Mouse (Mus musculus) T-helper 2 cell (primary cell): ENCODE results near the gene Zbtb18.

Source experiments
- in situ Hi-C: fragments of 300-600 bp; cut with MboI, MseI; formaldehyde crosslinking; loops from one replicate; pipeline ENCODE4 v1.15.1; 2025; ENCODE audit warnings: high pct_unique_total_duplicates

Zbtb18 gene

GRCm38 (mm10) chr1:177442196-177442808, at the start of gene Zbtb18:
Gene Zbtb18 (plus strand): TSS chr1:177442351.
- in situ Hi-C loops, result loop anchor here (10.0 kb wide), 1 partner anchor 542 kb away; the partner anchor contains the start of gene Catspere2

- in situ Hi-C loops, result no loop called here
These were observed 44.7 kb upstream of the Zbtb18 start for GRCm38 (mm10) chr1:177397455-177397854.

DNA sequence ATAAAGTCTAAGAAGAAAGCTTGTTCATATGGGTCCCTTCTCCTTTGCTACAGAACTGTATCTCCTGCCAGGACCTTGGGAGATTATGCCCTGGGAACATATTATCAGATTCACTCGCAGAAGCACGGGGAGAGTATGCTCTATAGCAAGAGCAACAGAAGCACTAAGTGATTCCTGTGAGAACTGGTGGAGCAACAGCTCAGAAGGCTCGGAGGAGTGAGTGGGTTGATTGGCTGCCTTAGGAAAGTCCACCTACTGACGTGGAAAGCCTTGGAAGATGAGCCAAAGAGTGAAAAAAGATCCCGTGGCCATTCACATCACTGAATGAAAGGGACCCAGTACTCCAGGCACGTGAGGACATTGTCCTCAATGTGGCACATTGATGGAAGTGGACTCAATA, 37.0 kb upstream of the Zbtb18 start:
- in situ Hi-C loops, result no loop called here

GRCm38 (mm10) chr1:177408690-177409089, 33.5 kb upstream of the Zbtb18 start:
- in situ Hi-C loops, result no loop called here

DNA sequence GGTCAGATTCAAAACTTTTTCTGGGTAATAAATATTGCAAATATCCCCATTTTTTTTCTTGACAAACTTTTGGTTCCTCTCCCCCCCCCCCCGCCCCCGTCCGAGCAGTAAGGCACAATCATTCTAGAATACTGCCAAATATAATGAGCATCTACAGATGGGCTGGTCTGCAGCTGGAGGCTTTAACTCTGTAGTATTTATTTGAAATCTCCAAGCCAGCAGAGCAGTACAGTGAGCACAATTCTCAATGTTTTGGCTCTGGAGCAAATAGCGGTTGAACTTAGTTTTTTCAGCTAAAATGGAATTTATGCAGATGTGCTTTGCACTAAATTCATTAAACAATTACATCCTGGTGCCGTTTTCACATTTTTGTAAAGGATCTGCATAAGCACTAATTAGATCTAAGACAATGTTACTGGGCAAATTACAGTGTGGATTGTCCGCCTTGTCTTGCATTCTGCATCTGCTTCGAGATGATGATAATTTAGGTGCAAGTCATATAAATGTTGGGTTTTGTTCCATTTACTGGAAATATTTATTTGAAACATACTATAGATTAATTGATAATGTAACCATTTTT, 31.3 kb upstream of the Zbtb18 start:
- in situ Hi-C loops, result loop anchor here (10.0 kb wide), 1 partner anchor 274 kb away; no protein-coding TSS in a partner anchor

DNA sequence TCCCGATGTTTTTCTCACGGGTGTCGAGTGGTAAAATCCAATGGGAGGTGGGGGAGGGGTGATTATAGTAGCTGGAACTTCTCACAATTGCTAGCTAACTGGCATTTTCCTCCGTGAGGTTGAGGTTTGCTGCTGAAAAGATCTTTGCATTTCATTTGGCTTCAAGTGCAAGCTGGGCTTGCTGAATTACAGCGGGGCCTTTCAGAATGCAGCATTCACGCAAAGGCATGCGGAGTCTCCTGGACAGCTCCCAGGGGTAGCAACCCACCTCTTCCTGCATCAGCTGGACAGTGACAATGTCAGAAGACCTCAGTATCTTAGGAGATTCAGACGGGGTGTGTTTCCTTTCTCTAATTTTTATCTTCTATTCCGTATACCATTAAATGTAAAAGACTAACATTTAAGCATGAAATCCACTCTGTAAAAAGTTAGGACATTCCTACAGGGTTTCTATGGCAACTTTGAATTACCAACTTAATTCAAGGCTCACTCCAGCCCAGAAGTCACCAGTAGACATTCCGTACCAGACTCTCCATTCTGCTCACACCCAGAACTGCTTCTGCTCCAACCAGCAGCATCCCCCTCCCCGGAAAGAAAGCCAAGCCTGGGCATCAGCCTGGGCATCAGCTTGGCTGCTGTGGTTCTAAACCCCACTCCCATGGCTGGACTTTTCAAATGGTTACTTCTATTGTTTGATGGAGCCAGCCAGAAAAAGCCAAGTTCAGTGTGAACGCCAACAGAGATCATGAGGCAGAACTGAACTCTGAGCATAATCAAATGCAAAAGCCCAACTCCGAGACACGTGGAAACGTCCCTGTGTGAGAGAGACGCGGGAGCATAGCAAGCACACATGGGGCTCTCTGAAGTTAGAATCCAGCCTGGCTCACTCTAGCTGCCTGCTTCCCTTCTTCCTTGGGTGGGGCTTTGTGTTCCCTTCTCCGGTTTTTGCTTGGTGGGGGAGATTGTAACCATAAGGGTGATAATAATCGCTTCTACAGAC, 30.5 kb upstream of the Zbtb18 start:
- in situ Hi-C loops, result loop anchor here (10.0 kb wide), 1 partner anchor 273 kb away; no protein-coding TSS in a partner anchor

GRCm38 (mm10) chr1:177419331-177419730, 22.8 kb upstream of the Zbtb18 start:
- in situ Hi-C loops, result loop anchor here (10.0 kb wide), 1 partner anchor 265 kb away; no protein-coding TSS in a partner anchor

GRCm38 (mm10) chr1:177420126-177420525, 22.0 kb upstream of the Zbtb18 start:
- in situ Hi-C loops, result no loop called here

GRCm38 (mm10) chr1:177427862-177428261, 14.3 kb upstream of the Zbtb18 start:
- in situ Hi-C loops, result no loop called here

DNA sequence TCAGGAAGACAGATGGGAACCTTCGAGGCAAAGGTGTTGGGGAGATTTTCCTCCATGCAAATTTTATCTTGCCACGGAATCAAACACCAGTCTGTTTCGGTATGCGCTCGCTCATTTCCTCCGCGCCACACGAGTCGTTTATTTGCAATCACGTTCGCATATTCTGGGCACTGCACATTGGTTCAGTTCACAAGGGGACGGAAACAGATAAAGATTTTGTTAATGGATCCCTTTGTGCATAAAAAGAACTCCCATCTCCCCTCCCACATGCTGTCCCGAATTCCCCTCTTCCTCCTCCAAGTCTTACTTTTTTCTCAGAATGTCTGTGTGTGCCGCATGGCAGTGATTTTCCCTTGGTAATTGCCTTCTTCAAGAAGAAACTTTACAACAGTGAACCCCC, 13.8 kb upstream of the Zbtb18 start:
- in situ Hi-C loops, result no loop called here

DNA sequence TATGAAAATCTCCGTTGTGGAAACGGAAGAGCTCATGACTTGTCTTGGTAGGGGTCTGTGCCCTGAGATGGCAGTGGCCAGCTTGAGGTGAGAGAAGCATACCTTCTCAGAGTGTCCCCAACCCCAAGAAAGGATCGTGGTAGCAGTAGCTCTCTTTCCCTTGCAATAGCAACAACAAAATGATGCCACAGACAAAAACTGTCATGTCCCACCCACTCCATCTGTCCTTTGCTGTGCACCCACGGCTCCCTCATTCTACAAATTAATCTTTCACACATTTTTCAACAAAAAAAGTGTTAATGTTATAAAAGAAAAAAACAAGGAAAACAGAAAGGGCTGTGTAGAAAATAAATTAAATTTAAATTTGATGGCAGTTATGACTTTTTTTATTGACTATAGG, 13.1 kb upstream of the Zbtb18 start:
- in situ Hi-C loops, result no loop called here

DNA sequence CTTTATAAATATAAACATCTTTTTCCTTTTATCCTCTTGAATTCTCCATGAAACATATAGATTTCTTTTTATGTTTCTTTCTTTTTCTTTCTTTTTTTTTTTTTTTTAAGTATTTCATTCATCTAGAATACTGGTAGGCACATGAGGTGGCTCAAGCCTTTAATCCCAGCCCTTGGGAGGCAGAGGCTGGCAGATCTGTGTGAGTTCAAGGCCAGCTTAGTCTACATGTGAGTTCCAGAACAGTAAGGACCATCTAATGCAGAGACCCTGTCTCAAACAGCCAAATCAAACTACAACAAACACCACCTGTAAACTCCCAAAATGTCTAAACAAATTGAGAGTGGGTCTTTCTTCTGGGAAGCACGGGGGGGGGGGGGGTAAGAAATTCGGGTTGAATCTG, 1.7 kb upstream of the Zbtb18 start:
- in situ Hi-C loops, result loop anchor here (10.0 kb wide), 1 partner anchor 544 kb away; the partner anchor contains the start of gene Catspere2

DNA sequence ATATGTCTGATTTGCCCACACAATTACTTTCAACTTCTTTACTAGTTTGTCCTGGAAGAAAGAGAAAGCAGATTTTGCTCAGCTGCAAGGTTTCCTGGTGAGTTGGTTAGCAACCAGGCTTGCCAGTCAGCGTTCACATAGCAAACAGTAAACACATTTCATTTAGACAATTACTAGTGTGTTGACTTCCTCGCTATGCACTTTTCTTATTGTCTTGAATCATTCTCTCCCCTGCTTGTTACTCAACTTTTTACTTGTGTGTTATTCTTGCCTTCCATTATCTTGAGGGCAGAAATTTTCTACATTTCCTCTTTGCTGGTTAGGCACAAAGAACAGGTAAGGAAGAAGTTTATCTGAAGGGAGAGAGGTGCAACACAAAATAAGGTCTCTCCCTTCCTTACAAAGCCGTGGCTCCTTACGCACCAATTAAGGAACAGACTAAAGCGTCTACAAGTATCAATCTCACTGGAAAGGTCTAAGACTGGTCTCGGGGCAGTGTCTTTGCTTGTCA, 1.1 kb upstream of the Zbtb18 start:
- in situ Hi-C loops, result loop anchor here (10.0 kb wide), 1 partner anchor 544 kb away; the partner anchor contains the start of gene Catspere2

GRCm38 (mm10) chr1:177441492-177442195, 507 bp upstream of the Zbtb18 start:
- in situ Hi-C loops, result loop anchor here (10.0 kb wide), 1 partner anchor 543 kb away; the partner anchor contains the start of gene Catspere2

DNA sequence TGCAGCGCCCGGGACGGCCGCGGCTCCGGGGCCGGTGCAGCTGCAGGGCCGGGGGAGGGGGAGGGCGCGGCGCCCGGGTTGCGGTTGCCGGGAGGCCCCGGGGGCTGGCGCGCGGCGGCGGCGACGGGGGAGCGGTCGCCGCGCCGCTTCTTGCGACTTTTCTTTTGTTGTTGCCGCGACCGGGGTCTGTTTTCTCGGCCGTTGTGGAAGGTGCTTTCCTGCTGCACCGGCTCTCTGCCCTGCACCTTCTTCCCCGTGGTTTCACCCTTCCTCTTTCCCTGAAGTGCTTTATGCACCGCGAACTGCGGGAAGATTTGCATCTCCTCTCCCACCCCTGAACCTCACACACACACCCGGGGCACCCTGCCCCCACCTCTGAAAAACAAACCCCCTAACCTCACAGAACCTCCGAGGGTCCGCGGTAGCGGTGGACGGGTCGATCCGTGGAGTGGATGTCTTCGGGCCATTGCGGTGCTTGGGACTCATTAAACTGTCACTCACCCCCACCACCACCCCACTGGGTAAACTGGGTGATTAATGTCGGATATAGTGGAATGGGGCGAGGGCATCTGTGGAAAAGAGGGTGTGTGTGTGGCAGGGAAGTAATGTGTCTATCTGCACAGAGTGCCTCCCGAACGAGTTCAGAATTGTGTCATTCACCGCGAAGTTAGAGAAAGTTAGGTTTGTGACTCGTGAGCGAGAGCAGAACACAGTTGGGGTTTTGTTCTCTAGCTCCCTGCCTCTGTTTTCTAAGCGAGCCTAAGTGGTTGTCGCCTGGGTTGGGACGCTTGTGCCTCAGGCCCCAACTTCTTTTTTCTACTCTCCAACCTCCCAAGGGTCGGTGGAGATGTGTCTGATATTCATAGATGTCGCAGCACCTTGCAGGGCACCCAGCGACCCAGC, 921 bp downstream of the Zbtb18 start:
- in situ Hi-C loops, result loop anchor here (10.0 kb wide), 1 partner anchor 542 kb away; the partner anchor contains the start of gene Catspere2

DNA sequence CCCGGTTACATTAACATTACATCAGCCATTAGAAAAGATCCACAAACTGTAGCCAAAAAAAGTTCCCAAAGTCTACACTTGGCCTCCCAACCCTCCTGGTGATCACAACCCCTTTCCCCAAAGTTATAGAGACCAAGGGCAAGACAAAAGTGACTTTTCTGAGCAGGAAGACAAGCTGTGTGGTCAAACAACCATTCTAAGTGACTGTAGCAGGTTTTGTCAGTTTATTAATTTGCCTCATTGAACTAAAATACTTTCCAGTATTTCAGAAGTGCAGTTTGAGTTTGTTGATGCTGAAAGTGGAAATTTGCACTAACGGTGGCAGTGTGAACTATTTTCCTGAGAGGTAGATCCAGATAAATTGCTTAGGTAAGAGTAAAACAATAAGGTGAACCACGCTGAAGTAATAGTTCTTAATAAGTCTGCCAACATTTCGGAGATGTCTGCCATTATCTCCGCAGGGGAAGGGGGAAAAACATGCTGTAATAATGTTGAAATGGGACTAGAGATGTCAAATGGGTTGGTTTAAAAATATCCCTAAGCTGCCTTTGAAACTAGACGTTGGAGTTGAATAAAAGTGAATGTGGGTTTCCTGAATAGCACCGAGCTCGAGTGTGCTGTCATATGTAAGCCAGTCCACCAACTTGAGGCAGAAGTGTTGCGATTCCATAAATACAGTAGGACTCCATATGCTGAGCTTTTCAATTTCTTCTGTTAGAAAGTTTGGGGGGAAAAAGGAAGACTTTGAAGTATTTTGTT, 1.8 kb downstream of the Zbtb18 start:
- in situ Hi-C loops, result loop anchor here (10.0 kb wide), 1 partner anchor 541 kb away; the partner anchor contains the start of gene Catspere2

- in situ Hi-C loops, result loop anchor here (10.0 kb wide), 1 partner anchor 540 kb away; the partner anchor contains the start of gene Catspere2
These were observed 2.3 kb downstream of the Zbtb18 start for GRCm38 (mm10) chr1:177444483-177444810.

DNA sequence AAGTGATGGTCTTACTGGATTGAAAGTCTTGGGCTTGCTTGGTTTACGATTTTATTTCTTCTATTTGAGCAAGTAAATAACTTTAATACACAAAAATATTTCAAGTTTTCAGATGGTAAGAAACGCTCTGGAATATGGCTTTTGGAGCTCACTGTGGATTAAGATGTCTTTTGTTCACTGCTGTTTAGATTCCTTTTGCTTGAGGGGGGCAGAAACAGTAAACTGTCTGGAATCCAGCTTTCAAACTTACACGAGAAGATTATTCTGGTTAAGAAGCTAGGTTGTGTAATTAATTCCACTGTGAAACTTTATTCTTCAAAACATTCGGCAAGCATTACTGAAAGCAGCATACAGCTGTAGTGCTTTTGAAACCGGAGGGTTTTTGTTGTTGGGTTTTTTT, 2.8 kb downstream of the Zbtb18 start:
- in situ Hi-C loops, result loop anchor here (10.0 kb wide), 1 partner anchor 540 kb away; the partner anchor contains the start of gene Catspere2
